Mouse (Mus musculus): ENCODE measurements around the gene Cbfa2t2. TPM values are rescaled to one million over a fixed set of nuclear protein-coding genes. Genes with fewer than 3 reads are reported as not detected.

Cbfa2t2 gene
- polyA plus RNA-seq, 1 experiment from 2014 or later = 43.6 TPM

DNA sequence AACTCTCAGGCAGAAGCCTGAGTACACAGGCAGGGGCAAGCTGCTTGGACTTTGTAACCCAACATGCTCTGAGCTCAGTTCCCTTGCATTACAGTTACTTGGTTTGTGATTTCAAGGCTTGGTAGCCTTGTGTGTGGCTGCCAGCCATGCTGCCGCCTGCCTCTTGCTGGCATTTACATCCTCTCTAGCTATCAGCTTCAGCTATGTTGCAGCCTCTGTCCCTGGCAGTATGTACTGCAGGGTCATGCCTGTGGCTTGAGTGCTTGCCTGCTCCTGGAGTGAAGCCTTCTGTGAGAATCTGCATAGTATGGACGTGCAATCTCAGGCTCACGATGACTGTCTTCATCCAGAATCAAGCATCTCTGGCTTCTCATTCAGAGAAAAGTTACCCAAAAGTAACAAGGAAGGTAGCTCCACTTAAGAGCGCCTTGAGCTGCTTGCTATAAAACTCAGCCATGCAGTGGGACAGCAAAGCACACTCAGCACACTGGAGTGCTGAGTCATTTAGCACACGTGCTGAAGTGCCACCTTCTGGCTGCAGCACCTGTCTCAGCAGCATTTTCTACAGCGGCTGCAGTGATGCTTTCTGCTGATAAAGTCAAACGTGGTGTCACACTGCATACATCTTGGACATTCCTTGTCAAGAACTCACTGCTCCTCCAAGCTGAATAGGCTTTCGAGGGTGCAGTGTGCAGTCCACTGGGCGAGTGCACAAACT lies 71.4 kb downstream of the Cbfa2t2 start:
- WGBS = 72% methylated on average over 9 of the region's 9 CpGs
- H3K27ac ChIP-seq (replicated peaks) = no peak overlapping the region
- H3K4me3 ChIP-seq (replicated peaks) = no peak overlapping the region
- H3K9me3 ChIP-seq (replicated peaks) = no peaks in the 10 kb centered on the region
- peaks cover 51% of the 10 kb centered on the region for H3K36me3 ChIP-seq
- H3K27me3 ChIP-seq = no peaks in the 10 kb centered on the region
- no peak for ATAC-seq (ENCODE audit: insufficient number of reproducible peaks, low FRiP score, low TSS enrichment, low read depth)
- H3K9ac ChIP-seq = no peak overlapping the region
- no peak overlapping the region for H3K4me2 ChIP-seq (replicated peaks)
- H3K4me1 ChIP-seq = no peaks in the 10 kb centered on the region

GRCm38 (mm10) chr2:154508450-154508849 lies 72.2 kb downstream of the Cbfa2t2 start:
- Histone ChIP-seq H3K4me2 (replicated peaks) (no peak overlapping the region), H3K27ac (replicated peaks) (no peak overlapping the region), H3K4me1 (no peaks in the 10 kb centered on the region), H3K36me3 (peaks cover 55% of the 10 kb centered on the region), H3K4me3 (replicated peaks) (no peak overlapping the region), H3K9ac (no peak overlapping the region), H3K9me3 (replicated peaks) (no peaks in the 10 kb centered on the region), H3K27me3 (no peaks in the 10 kb centered on the region)
- 87% methylated on average over 4 of the region's 4 CpGs for WGBS
- ATAC-seq (ENCODE audit: insufficient number of reproducible peaks, low FRiP score, low TSS enrichment, low read depth) = no peak

GRCm38 (mm10) chr2:154510141-154510540 lies 73.9 kb downstream of the Cbfa2t2 start:
- H3K36me3 ChIP-seq = peaks cover 45% of the 10 kb centered on the region

DNA sequence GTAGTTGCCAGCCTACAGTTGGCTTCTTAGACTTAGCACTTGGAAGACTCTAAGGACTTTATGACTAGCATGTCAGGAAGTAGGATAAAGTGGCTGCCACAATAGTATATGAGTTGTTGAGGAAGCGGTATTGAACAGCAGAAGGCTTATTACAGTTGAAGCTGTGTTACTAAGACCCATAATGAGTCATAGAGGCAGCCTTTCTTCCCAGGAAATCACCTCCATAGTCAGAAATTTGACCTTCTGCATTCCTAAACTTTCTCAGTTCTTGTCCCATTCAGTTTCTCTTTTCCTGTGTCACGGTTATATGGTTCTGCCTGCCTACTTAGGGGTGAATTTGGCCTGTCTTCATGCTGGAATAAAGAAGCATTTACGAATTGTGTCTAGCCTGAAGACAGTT lies 80.7 kb downstream of the Cbfa2t2 start:
- Histone ChIP-seq H3K4me2 (replicated peaks) (no peak overlapping the region), H3K27ac (replicated peaks) (no peak overlapping the region), H3K9ac (no peak overlapping the region), H3K9me3 (replicated peaks) (no peaks in the 10 kb centered on the region), H3K36me3 (peaks cover 47% of the 10 kb centered on the region), H3K27me3 (no peaks in the 10 kb centered on the region), H3K4me3 (replicated peaks) (no peak overlapping the region), H3K4me1 (no peaks in the 10 kb centered on the region)
- ATAC-seq (ENCODE audit: insufficient number of reproducible peaks, low FRiP score, low TSS enrichment, low read depth) = no peak
- 78% methylated on average over 3 of the region's 3 CpGs for WGBS

More at GRCm38 (mm10) chr2:154510141-154510540, 73.9 kb downstream of the Cbfa2t2 start:
- WGBS = 92% methylated on average over 3 of the region's 3 CpGs
- no peaks in the 10 kb centered on the region for H3K27me3 ChIP-seq
- no peak overlapping the region for H3K9ac ChIP-seq
- no peak overlapping the region for H3K4me3 ChIP-seq (replicated peaks)
- no peaks in the 10 kb centered on the region for H3K4me1 ChIP-seq
- no peaks in the 10 kb centered on the region for H3K9me3 ChIP-seq (replicated peaks)
- no peak overlapping the region for H3K4me2 ChIP-seq (replicated peaks)
- ATAC-seq (ENCODE audit: insufficient number of reproducible peaks, low FRiP score, low TSS enrichment, low read depth) = no peak
- H3K27ac ChIP-seq (replicated peaks) = no peak overlapping the region

DNA sequence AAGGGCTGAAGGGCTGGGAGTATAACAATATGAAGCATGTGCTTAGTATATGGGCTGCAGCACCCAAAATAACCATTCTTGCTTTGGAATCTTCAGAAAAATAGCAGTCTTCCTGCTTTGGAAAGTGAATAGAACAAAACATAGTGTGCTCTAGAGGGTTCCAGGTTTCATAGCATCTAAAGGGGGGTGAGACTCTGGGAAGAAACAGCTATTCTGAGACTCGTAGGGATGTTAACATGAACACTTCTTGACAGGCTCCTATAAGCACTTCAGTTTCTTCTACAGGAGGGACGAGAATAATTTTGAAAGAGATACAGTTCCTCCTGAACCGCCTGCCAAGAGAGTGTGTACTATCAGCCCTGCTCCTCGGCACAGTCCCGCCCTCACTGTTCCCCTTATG lies 81.1 kb downstream of the Cbfa2t2 start:
- Histone ChIP-seq H3K27me3 (no peaks in the 10 kb centered on the region), H3K4me1 (no peaks in the 10 kb centered on the region), H3K9ac (no peak overlapping the region), H3K4me3 (replicated peaks) (no peak overlapping the region), H3K9me3 (replicated peaks) (no peaks in the 10 kb centered on the region), H3K4me2 (replicated peaks) (no peak overlapping the region), H3K36me3 (peaks cover 46% of the 10 kb centered on the region), H3K27ac (replicated peaks) (no peak overlapping the region)
- 91% methylated on average over 5 of the region's 5 CpGs for WGBS
- ATAC-seq (ENCODE audit: insufficient number of reproducible peaks, low FRiP score, low TSS enrichment, low read depth) = no peak

- H3K4me1 ChIP-seq = no peaks in the 10 kb centered on the region
- no peak overlapping the region for H3K4me3 ChIP-seq (replicated peaks)
- H3K4me2 ChIP-seq (replicated peaks) = no peak overlapping the region
- no peaks in the 10 kb centered on the region for H3K9me3 ChIP-seq (replicated peaks)
- H3K36me3 ChIP-seq = peaks cover 69% of the 10 kb centered on the region
- H3K9ac ChIP-seq = no peak overlapping the region
- H3K27ac ChIP-seq (replicated peaks) = no peak overlapping the region
- H3K27me3 ChIP-seq = no peaks in the 10 kb centered on the region
- no peak for ATAC-seq (ENCODE audit: insufficient number of reproducible peaks, low FRiP score, low TSS enrichment, low read depth)
These were observed 85.2 kb downstream of the Cbfa2t2 start for GRCm38 (mm10) chr2:154521449-154521848.

DNA sequence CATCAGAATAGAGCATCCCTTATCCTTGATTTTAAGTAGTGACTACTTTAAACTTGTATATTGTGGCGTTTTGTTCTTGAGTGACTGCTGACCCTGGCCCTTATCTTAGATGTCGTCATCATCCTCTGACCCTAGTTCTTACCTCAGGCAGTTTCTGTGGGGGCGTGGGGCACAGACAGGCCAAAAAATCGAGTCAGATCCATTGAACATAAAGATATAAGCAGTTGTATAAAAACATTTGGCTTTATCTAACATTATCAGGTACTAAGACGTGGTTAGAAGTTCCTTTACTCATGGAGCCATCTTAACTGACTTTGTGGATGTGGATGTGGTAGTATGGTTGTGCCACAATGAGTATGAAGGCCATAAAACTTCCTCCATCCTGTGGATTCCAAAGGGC lies 86.1 kb downstream of the Cbfa2t2 start:
- Histone ChIP-seq H3K27ac (replicated peaks) (no peak overlapping the region), H3K36me3 (peaks cover 68% of the 10 kb centered on the region), H3K9ac (no peak overlapping the region), H3K9me3 (replicated peaks) (no peaks in the 10 kb centered on the region), H3K27me3 (no peaks in the 10 kb centered on the region), H3K4me3 (replicated peaks) (no peak overlapping the region), H3K4me1 (no peaks in the 10 kb centered on the region), H3K4me2 (replicated peaks) (no peak overlapping the region)
- 90% methylated on average over 5 of the region's 5 CpGs for WGBS
- no peak for ATAC-seq (ENCODE audit: insufficient number of reproducible peaks, low FRiP score, low TSS enrichment, low read depth)

GRCm38 (mm10) chr2:154525285-154525684 lies 89.0 kb downstream of the Cbfa2t2 start:
- no peak for ATAC-seq (ENCODE audit: insufficient number of reproducible peaks, low FRiP score, low TSS enrichment, low read depth)

GRCm38 (mm10) chr2:154526531-154526930 lies 90.2 kb downstream of the Cbfa2t2 start:
- Histone ChIP-seq H3K9me3 (replicated peaks) (no peaks in the 10 kb centered on the region), H3K9ac (no peak overlapping the region), H3K4me2 (replicated peaks) (no peak overlapping the region), H3K4me1 (no peaks in the 10 kb centered on the region), H3K27me3 (no peaks in the 10 kb centered on the region), H3K36me3 (peaks cover 66% of the 10 kb centered on the region), H3K27ac (replicated peaks) (no peak overlapping the region), H3K4me3 (replicated peaks) (no peak overlapping the region)
- WGBS = 51% methylated on average over 3 of the region's 3 CpGs
- ATAC-seq (ENCODE audit: insufficient number of reproducible peaks, low FRiP score, low TSS enrichment, low read depth) = no peak

More at GRCm38 (mm10) chr2:154525285-154525684, 89.0 kb downstream of the Cbfa2t2 start:
- no peaks in the 10 kb centered on the region for H3K27me3 ChIP-seq
- no peak overlapping the region for H3K4me2 ChIP-seq (replicated peaks)
- H3K9me3 ChIP-seq (replicated peaks) = no peaks in the 10 kb centered on the region
- 96% methylated on average over 2 of the region's 2 CpGs for WGBS
- H3K4me3 ChIP-seq (replicated peaks) = no peak overlapping the region
- H3K27ac ChIP-seq (replicated peaks) = no peak overlapping the region
- peaks cover 62% of the 10 kb centered on the region for H3K36me3 ChIP-seq
- no peaks in the 10 kb centered on the region for H3K4me1 ChIP-seq
- no peak overlapping the region for H3K9ac ChIP-seq

DNA sequence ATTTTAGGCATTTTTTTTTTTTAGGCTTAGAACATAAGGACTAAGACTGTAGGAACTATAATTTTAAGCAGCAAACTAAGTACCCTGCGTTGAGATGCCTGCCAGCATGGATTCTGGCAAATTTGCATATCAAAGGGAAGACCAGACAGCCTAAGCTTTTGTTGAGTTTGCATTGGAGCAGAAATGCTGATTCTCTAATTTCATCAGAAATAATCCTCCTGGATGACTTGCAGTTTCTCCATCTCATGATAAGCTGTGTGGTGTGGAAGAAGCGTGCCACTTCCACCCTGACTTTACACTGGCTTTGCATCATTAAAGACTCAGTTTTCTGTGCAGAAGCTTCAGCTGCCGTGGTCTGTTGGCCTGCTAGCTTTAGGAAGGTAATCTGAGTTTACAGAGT lies 96.6 kb downstream of the Cbfa2t2 start:
- Histone ChIP-seq H3K27me3 (no peaks in the 10 kb centered on the region), H3K4me2 (replicated peaks) (no peak overlapping the region), H3K9me3 (replicated peaks) (no peaks in the 10 kb centered on the region), H3K4me1 (no peaks in the 10 kb centered on the region), H3K9ac (no peak overlapping the region), H3K27ac (replicated peaks) (no peak overlapping the region), H3K4me3 (replicated peaks) (no peak overlapping the region), H3K36me3 (peaks cover 63% of the 10 kb centered on the region)
- no peak for ATAC-seq (ENCODE audit: insufficient number of reproducible peaks, low FRiP score, low TSS enrichment, low read depth)
- 69% methylated on average over 3 of the region's 3 CpGs for WGBS

DNA sequence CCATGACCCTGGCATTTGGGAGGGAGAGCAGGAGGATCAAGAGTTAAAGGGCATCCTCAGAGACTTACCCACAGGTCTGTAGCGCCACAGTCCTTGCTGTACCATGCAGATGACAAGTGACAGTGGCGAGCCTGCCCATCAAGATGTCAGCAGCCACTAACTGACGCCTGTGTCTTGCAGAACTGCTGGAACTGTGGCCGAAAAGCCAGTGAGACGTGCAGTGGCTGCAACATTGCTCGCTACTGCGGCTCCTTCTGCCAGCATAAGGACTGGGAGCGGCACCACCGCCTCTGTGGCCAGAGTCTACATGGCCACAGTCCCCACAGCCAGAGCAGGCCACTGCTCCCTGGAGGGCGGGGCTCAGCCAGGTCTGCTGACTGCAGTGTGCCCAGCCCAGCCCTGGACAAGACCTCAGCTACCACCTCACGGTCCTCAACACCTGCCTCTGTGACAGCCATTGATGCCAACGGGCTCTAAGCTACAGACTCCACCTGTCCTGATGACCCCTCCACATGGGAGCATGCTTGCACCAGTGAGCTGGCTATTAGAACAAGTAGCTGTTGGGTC lies 98.5 kb downstream of the Cbfa2t2 start:
- H3K27me3 ChIP-seq = no peaks in the 10 kb centered on the region
- ATAC-seq (ENCODE audit: insufficient number of reproducible peaks, low FRiP score, low TSS enrichment, low read depth) = no peak
- H3K9me3 ChIP-seq (replicated peaks) = no peaks in the 10 kb centered on the region
- H3K36me3 ChIP-seq = peaks cover 59% of the 10 kb centered on the region
- no peak overlapping the region for H3K4me2 ChIP-seq (replicated peaks)
- no peak overlapping the region for H3K9ac ChIP-seq
- peaks cover 4% of the 10 kb centered on the region; the same call in 1 of the 2 replicates for H3K4me1 ChIP-seq
- H3K4me3 ChIP-seq (replicated peaks) = no peak overlapping the region
- no peak overlapping the region for H3K27ac ChIP-seq (replicated peaks)
- 92% methylated on average over 12 of the region's 12 CpGs for WGBS

DNA sequence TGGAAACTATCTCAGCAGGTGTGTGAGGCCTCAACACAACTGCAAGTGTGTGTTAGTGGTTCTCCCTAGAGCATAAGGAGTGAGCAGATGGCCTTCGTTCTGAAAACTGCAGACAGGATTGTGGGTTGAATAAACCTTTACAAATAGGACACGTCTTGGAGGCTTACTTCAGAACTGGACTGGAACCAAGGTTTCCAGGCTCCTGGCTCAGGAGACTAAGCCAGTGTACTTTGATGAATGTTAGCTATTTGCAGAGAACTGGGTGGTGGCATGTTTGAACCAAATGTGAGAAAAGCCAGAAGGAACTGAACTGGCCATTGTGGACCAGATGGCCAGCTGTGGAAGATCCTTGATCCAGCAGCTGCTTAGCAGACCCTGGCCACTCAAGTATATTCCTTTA lies 102.0 kb downstream of the Cbfa2t2 start:
- 54% methylated on average over 2 of the region's 2 CpGs for WGBS
- H3K4me2 ChIP-seq (replicated peaks) = no peak overlapping the region
- H3K27ac ChIP-seq (replicated peaks) = no peak overlapping the region
- H3K4me3 ChIP-seq (replicated peaks) = no peak overlapping the region
- H3K4me1 ChIP-seq = peaks cover 4% of the 10 kb centered on the region; the same call in 1 of the 2 replicates
- no peak overlapping the region for H3K9ac ChIP-seq
- no peaks in the 10 kb centered on the region for H3K9me3 ChIP-seq (replicated peaks)
- H3K36me3 ChIP-seq = peaks cover 32% of the 10 kb centered on the region
- ATAC-seq (ENCODE audit: insufficient number of reproducible peaks, low FRiP score, low TSS enrichment, low read depth) = no peak
- H3K27me3 ChIP-seq = no peaks in the 10 kb centered on the region
